Mouse (Mus musculus) spleen, adult 2 months (tissue): ENCODE results near the gene Prss56. TPM values are rescaled to one million over a fixed set of nuclear protein-coding genes. Genes with fewer than 3 reads are reported as not detected.

Experiments used
- DNase-seq, 2 experiments: peaks; one replicate each; pipeline versions ENCODE4 v3.0.0 to v3.0.0-alpha.2; 2012 to 2021; ENCODE audit warnings: low spot score in 2 of 2, low read depth in 1 of 2
- H3K27ac ChIP-seq: fragments of 200-500 bp; 2 replicates; pipeline ENCODE4 v1.5.1; 2012; ENCODE audit warnings: low read length, inconsistent platforms; ENCODE audit not compliant: insufficient read depth
- H3K27me3 ChIP-seq: fragments of 200-500 bp; 2 replicates; pipeline ENCODE4 v1.6.1; 2012; ENCODE audit warnings: mild to moderate bottlenecking, moderate library complexity, low read length, inconsistent platforms; ENCODE audit not compliant: control insufficient read depth, insufficient read depth
- H3K36me3 ChIP-seq: fragments of 200-500 bp; 2 replicates; pipeline ENCODE4 v1.6.1; 2012; ENCODE audit warnings: mild to moderate bottlenecking, low read length, inconsistent platforms; ENCODE audit not compliant: control insufficient read depth, insufficient read depth
- H3K4me1 ChIP-seq: fragments of 200-500 bp; 2 replicates; pipeline ENCODE4 v1.6.1; 2011; ENCODE audit warnings: inconsistent platforms; ENCODE audit not compliant: control insufficient read depth, insufficient read depth, insufficient read length
- H3K4me3 ChIP-seq: fragments of 200-500 bp; 2 replicates; pipeline ENCODE4 v1.5.1; 2011; ENCODE audit warnings: mild to moderate bottlenecking, inconsistent platforms; ENCODE audit not compliant: insufficient read depth, insufficient read length; ENCODE audit errors: extremely low read depth
- CTCF ChIP-seq: fragments of 200-500 bp; IDR thresholded peaks from 2 replicates; pipeline ENCODE4 v1.5.1; 2011; ENCODE audit warnings: mild to moderate bottlenecking, inconsistent platforms; ENCODE audit not compliant: insufficient read depth, insufficient read length, insufficient replicate concordance; ENCODE audit errors: extremely low read depth
- POLR2A ChIP-seq: fragments of 200-500 bp; IDR thresholded peaks from 2 replicates; pipeline ENCODE4 v1.6.1; 2011; ENCODE audit warnings: low read depth, low read length, inconsistent platforms
- WGBS: fragments of 180-500 bp; shearing (Covaris S2); methylation state at CpG from one replicate; pipeline ENCODE4 v1.1.7; 2018; 5-methylcytosine and 5-hydroxymethylcytosine counted together
- polyA plus RNA-seq: library from polyadenylated mRNA; depleted of rRNA; stranded (reverse); fragments of >200 nt; gene quantifications from 2 replicates; pipeline ENCODE4 v1.2.3, GENCODE M21; 2012

Prss56 gene
- polyA plus RNA-seq, 1 experiment: not detected

GRCm38 (mm10) chr1:87198119-87199065 lies 15.3 kb downstream of the Prss56 start:
- Histone ChIP-seq H3K36me3 (no peaks in the 10 kb centered on the region), H3K4me1 (no peaks in the 10 kb centered on the region), H3K27me3 (no peaks in the 10 kb centered on the region), H3K27ac (no peak overlapping the region), H3K4me3 (no peak overlapping the region)
- WGBS: 71% methylated on average over 12 of the region's 12 CpGs
- TF ChIP-seq CTCF (no peak), POLR2A (no peak)
- DNase-seq: no peak

GRCm38 (mm10) chr1:87200811-87201210 lies 17.7 kb downstream of the Prss56 start:
- 57% methylated on average over 2 of the region's 2 CpGs for WGBS
- no peaks in the 10 kb centered on the region for H3K36me3 ChIP-seq
- H3K4me3 ChIP-seq: no peak overlapping the region
- TF ChIP-seq POLR2A: no peak
- no peak for TF ChIP-seq CTCF
- H3K27ac ChIP-seq: no peak overlapping the region
- H3K27me3 ChIP-seq: no peaks in the 10 kb centered on the region
- DNase-seq: no peak
- no peaks in the 10 kb centered on the region for H3K4me1 ChIP-seq

- Histone ChIP-seq H3K27me3 (no peaks in the 10 kb centered on the region; the same call in 1 of the 2 replicates), H3K36me3 (no peaks in the 10 kb centered on the region), H3K4me3 (no peak overlapping the region), H3K4me1 (no peaks in the 10 kb centered on the region), H3K27ac (no peak overlapping the region)
- TF ChIP-seq CTCF (no peak), POLR2A (no peak)
- no peak for DNase-seq
- 39% methylated on average over 1 of the region's 1 CpGs for WGBS
Measured at GRCm38 (mm10) chr1:87201848-87202247, 18.7 kb downstream of the Prss56 start.

GRCm38 (mm10) chr1:87203779-87204178 lies 20.7 kb downstream of the Prss56 start:
- Histone ChIP-seq H3K4me1 (no peaks in the 10 kb centered on the region), H3K36me3 (no peaks in the 10 kb centered on the region), H3K27ac (no peak overlapping the region), H3K4me3 (no peak overlapping the region), H3K27me3 (no peaks in the 10 kb centered on the region; the same call in 1 of the 2 replicates)
- TF ChIP-seq CTCF (no peak), POLR2A (no peak)
- DNase-seq: no peak
- 84% methylated on average over 5 of the region's 5 CpGs for WGBS

GRCm38 (mm10) chr1:87204465-87204864 lies 21.4 kb downstream of the Prss56 start, which contains the start of gene Chrng:
Chrng (plus strand) TSS chr1:87204657.
- H3K36me3 ChIP-seq: no peaks in the 10 kb centered on the region
- no peak within 1 kb of the TSS for H3K4me3 ChIP-seq
- TF ChIP-seq POLR2A: no peak
- H3K4me1 ChIP-seq: no peaks in the 10 kb centered on the region
- no peak for DNase-seq
- no peak within 1 kb of the TSS for H3K27ac ChIP-seq
- WGBS: 84% methylated on average over 7 of the region's 7 CpGs
- no peaks in the 10 kb centered on the region; the same call in 1 of the 2 replicates for H3K27me3 ChIP-seq

GRCm38 (mm10) chr1:87205038-87205437 lies 21.9 kb downstream of the Prss56 start:
- no peak overlapping the region for H3K4me3 ChIP-seq
- H3K27me3 ChIP-seq: no peaks in the 10 kb centered on the region; the same call in 1 of the 2 replicates
- TF ChIP-seq CTCF (no peak), POLR2A (no peak)
- no peaks in the 10 kb centered on the region for H3K36me3 ChIP-seq
- H3K4me1 ChIP-seq: no peaks in the 10 kb centered on the region
- no peak overlapping the region for H3K27ac ChIP-seq
- DNase-seq: no peak
- WGBS: 54% methylated on average over 6 of the region's 6 CpGs

- Histone ChIP-seq H3K27me3 (no peaks in the 10 kb centered on the region; the same call in 1 of the 2 replicates), H3K27ac (no peak overlapping the region), H3K4me3 (no peak overlapping the region), H3K4me1 (no peaks in the 10 kb centered on the region), H3K36me3 (no peaks in the 10 kb centered on the region)
- DNase-seq: no peak
- TF ChIP-seq CTCF (no peak), POLR2A (no peak)
- 58% methylated on average over 3 of the region's 3 CpGs for WGBS
Measured at GRCm38 (mm10) chr1:87205502-87205901, 22.4 kb downstream of the Prss56 start.
